Mouse (Mus musculus): ENCODE data around the gene Crebbp.
"Not testable (repeated sequence)": the region's sequence is repeated elsewhere in the genome, so short reads cannot be mapped to it uniquely, and the experiment has no call there.

Gene Crebbp

DNA sequence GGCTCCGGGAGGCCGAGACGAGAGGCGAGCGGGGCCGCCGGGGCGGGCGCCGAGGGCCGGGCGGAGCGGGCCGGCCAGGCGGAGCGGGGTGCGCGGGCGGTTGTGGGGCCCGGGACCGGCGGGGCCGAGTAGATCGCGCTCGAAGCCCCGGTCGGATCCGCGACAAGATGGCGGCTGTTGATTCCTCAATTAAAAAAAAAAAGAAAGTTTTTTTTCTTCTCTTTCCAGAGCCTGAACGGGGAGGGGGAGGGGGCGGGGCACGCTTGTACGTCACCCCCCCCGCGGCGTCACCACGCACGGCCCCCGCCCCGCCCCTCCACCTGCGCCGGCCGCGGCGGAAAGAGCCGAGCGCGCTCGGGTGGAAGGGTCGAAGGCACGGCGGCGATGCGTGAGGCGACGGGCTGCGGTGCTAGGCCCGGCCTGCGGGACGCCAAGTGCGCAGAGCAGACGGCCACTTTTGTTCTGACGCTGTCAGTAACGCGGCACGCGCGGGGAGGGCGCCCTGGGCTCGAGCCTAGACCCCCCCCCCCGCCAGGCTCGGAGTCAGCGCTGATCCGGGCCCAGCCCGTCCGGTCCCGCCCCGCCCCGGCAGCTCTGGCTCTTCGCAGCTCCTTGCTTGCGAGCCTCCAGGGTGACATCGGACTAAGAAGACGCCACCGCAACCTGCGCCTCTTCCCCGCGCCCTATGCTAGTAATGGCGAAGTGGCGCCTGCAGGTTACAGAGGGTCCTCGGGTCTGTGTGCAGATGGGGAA lies at the start of gene Crebbp:
Gene Crebbp (minus strand): TSS at position 199 of the 753 bp plus-strand sequence.
- peak; percentile 92 for DNase-seq

DNA sequence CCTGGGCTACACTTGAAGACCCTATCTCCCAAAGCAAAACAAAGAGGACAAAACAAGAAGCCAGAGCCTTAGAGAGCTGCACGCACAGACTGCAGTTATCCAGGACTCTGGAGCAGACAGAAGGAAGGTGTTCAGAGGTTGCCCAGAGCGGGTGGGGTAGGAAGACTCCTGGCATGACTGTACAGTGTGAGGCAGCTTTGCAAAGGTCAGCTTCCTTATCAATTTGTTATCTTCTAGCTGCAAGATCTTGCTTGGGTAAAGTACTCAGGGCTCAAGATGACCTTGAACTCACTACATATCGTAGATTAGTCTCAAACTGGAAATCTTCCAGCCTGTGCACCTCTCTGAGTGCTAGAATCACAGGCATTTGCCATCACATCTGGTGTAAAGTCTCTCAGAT lies 49.7 kb upstream of the Crebbp start:
- DNase-seq = no peak

- no peak for DNase-seq
These were observed 43.7 kb upstream of the Crebbp start for GRCm38 (mm10) chr16:4257546-4257945.

DNA sequence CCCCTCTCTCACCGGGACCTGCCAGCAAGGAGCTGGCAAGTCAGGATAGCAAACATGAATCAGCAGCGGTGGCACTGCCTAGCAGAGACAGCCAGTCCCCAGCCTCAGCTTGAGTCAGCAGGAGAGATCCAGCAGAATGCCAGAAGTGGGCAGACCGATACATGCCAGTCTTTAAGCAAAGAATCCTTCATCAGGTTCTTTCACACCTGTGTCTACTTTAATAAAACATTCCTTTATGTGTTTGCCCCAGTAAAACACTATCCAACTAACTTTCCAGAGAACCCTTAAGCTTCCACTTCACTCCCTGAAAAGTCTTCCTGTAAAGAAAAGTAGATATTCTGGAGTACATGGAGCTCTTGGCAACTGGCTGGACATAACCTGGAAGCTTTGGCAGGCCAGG lies 35.0 kb upstream of the Crebbp start:
- no peak for DNase-seq

GRCm38 (mm10) chr16:4245241-4245640 lies 31.4 kb upstream of the Crebbp start:
- DNase-seq = not testable (repeated sequence)

- no peak for DNase-seq
These were observed 22.3 kb upstream of the Crebbp start for GRCm38 (mm10) chr16:4236131-4236530.

DNA sequence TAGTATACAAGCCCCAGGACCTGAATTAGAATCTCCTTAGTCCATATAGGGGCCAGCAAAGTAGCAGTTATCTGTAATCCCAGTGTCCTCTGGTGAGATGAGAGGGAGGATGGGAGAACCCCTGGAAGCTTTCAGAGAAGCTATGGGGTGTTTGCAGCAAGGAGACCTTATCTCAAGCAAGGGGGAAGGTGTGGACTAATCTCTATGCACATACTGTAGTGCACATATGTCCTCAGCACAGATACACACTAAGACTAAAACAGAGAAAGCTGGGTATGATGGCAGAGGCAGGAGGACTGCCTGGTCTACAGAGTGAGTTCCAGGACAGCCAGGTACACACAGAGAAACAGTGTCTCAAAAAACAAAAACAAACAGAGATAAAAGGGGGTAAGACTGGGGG lies 21.8 kb upstream of the Crebbp start:
- no peak for DNase-seq

GRCm38 (mm10) chr16:4225841-4226240 lies 12.0 kb upstream of the Crebbp start:
- no peak for DNase-seq

DNA sequence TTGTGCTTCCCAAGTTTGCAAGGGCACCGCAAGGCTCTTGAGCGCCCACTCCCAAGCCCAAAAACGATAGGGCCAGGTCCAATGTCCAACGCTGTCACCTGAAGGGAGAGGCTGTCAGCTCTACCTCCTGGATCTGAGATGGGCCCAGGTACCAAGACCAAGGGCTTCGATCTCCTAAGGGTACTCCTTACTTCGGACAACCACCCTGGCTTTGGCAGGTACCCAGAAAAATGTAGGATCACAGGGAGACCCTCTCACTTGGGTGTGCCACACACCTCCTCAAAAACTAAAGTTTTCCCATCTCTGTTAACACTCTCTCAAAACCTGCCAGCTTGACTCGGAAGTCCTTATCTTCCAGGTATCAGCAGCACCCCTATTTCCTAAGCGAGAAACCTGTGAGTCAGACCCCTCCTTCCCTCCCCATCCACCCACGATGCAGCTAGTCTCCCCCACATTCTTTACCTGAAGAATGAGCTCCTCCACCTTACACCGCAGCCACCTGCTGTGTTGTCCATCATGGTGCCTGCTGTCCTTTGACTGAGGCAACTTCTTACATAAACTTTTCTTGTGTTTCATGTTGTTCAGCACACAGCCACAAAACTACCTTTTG lies 939 bp upstream of the Crebbp start:
- no peak for DNase-seq

DNA sequence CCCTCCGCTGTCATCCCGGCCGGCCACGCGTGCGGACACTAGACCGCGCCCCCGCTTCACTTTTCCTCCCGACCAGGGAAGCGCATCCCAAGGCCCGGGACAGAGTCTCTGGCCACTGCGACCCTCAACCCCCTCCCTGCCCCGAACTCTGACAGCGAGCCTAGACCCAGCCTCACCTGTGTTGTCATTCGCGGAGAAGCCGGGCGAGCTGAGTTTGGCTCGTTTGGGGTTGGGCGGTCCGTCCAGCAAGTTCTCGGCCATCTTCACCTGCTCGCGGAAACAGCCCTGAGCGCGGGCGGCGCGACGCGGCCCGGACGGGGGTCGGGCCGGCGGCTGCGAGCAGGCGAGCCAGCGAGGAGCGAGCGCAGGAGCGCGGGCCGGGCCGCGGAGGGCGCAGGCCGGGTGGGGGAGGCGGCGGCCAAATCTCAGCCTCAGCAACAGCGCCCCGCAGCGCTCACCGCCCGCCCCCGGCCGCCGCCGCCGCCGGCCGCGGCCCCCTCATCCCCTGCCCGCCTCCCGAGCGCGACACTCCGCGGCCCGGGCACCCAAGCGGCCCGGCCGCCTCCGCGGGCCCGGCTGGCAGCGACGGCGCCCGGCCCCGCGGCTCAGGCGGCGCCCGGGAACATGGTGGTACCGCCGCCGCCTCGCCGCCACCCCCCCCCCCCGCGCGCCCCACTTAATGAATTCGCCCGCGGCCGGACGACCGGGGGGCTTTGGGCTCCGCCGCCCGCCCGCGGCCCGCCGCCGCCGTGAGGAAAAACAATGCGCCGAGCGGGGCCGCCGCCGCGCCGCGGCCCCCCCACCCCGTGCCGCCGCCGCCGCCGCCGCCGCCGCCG lies 616 bp downstream of the Crebbp start:
- peak; percentile 78 for DNase-seq

DNA sequence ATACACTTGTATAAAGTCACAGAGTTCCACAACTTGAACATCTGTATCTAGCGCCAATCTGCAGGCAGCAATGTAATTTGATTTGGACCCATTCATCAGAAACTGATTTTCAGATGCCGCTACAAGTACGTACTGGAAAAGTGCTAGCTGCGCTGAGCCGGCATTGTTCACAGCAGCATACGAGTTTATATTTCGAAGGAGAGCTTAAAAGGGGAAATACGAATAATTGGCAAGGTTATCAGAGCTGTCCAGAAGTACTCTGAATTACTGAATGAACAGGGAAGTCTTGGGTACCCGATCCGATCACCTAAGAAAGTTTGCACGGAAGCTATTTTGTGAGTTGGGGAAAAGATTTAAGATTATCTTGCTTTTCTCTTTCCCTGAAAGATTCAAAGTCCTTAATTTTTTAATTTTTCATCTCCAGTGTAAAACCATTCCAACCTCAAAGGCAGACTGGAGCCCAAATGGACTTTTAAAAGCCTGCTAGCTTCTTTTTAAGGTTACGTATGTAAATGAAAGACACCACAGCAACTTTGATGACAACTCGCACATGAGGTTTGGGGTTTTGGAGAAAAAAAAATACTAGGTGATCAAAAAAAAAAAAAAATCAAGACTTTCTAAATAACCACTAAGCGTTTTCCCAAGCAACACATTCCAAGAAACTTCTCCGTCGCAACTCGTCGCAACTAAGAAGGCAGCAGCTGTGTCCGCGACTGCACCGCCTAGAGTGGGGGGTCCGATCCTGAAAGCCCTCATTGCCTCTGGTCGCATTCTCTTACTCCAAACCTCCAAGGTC lies 1.4 kb downstream of the Crebbp start:
- no peak for DNase-seq

- no peak for DNase-seq
These were observed 3.5 kb downstream of the Crebbp start for GRCm38 (mm10) chr16:4210290-4210689.

DNA sequence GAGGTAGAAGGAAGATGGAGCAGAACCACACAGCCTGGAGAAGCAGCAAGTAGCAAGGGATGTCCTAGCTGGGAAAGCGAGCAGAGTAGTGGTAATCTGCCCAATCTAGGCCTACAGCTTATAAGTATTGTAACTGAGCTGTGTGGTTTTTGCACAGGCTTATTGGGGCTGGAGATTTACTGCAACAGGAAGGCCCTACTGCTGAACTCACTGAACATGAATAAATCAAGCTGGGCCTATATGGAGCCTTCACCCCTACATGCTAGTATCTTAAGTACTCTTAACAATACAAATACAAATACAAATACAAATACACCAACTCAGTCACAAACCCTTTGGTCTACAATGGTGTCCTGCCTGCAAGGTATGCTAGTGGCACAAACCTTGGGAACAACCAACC lies 10.2 kb downstream of the Crebbp start:
- no peak for DNase-seq

GRCm38 (mm10) chr16:4199995-4200394 lies 13.8 kb downstream of the Crebbp start:
- DNase-seq = no peak

DNA sequence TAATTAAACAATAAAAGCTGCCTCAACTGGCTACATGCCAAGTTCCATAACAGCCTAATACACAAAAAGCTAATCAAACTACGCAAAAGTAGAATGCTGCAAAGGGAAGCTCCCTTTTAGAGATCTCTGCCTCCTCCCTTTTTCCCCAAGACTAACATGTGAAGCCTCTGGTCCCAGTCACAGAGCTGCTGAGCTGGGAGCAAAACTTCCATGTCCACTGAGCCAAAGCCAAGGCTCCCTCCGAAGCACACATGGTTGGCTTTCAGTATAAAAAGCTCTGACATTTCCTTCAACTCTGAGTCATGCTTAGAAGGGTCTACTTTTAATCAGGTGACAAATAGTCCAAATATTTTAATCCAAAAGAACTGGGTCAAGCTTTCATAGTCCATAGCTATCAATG lies 14.2 kb downstream of the Crebbp start:
- no peak for DNase-seq

- no peak for DNase-seq
These were observed 15.8 kb downstream of the Crebbp start for GRCm38 (mm10) chr16:4198004-4198403.

DNA sequence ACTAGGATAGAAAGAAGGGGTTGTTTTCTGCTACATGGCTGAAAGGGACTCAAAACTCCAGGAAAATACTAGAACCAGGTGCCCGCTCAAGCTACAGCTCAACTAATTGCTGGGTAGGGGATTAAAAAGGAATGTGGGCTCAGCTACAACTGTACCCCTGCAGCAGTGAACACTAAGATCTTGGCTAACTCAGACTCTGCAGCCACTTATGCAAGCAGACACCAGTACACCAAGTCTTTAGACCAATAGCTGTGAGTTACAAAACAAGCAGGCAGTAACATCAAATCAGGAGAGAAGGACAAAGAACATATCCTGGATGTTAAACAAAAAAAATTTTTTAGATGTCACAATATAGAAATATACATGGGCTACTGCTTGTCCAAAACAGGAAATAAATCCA lies 23.6 kb downstream of the Crebbp start:
- no peak for DNase-seq

- DNase-seq = no peak
These were observed 38.7 kb downstream of the Crebbp start for GRCm38 (mm10) chr16:4175134-4175533.

DNA sequence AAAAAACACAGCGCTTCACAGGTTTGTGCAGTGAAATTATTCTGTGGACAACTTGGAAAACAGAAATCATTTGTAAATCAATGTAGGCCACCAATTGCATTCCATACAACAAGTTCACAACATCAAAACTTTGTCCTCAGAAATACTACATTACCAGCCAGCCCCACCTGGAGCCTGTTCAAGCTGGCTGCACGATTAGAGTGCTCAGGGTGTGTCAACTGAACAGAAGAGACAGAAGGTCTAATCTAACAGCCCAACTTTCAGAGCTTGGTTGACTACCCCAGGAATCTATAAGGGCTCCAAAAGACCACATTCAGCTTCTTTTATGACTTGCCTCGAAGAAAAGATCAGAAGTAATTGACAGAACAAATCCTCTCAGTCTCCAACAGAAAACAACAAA lies 44.3 kb downstream of the Crebbp start:
- DNase-seq = no peak

GRCm38 (mm10) chr16:4168476-4168875 lies 45.3 kb downstream of the Crebbp start:
- no peak for DNase-seq

GRCm38 (mm10) chr16:4160898-4161247 lies 52.9 kb downstream of the Crebbp start:
- DNase-seq = peak; percentile 6

DNA sequence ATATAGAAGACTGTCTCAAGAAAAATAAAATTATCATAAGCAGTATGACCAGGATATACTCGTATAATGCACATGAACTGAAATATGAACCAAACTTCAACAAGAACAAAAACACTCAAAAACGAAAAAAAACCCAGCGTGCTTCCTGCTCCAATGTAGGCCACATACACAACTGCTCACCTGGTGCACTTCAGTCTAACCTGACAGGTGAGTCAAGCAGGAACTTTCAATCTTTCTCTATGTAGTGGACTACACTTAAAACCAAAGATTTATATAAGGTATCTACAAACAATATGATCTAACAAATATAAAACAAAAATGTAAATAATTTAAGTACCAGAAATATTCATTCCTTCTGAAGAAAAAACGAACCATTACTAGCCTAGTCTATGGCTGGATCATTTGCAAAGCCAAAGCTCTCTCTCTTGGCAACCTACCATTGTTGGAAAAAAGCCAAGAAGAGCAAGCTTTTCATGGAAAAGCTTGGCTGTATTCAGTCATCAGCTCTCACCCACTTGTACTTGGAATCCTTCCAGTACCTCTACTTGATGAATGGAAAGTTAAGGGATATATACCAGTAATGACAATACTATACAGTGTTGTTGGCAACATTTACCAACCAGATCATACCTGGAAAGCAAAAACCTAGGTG lies 53.4 kb downstream of the Crebbp start:
- peak; percentile 65 for DNase-seq

DNA sequence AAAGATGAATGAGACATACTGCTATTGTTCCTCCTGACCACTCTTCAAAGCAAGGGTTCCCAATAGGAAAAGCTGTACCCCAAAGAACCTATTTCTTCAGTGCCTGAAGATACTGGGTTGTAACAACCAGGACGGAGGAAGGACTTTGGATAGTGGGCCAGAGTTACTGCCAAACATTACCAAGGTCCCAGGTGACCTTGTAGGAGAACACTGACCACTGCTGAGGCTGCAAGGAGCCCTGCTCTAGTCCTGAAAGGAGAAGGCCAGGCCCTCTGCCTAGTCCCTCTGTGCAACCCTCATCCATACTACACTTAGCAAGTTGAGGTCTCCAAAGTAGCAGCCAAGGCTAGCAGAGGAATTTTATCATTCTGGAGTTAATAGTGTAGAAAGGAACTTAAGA lies 60.7 kb downstream of the Crebbp start:
- no peak for DNase-seq

Measured in lung, postnatal 14 days (tissue).